Mouse (Mus musculus) midbrain, embryonic 12.5 days (tissue): Measurements from ENCODE around the gene Mllt10. TPM values are rescaled to one million over a fixed set of nuclear protein-coding genes. Genes with fewer than 3 reads are reported as not detected.

Experiments used
- ATAC-seq: fragments of 200-750 bp; cut with Nextera tagmentation; 2 replicates; pipeline ENCODE4 v1.8.0; 2017; ENCODE audit warnings: low read depth, moderate TSS enrichment, moderate library complexity; ENCODE audit not compliant: low FRiP score
- H3K27ac ChIP-seq: fragments of 300-500 bp; sonication (generic); replicated peaks from 2 replicates; pipeline ENCODE4 v1.5.1; 2016; ENCODE audit warnings: mild to moderate bottlenecking
- H3K27me3 ChIP-seq: fragments of 300-500 bp; sonication (generic); 2 replicates; pipeline ENCODE4 v1.6.1; 2016; ENCODE audit warnings: mild to moderate bottlenecking
- H3K36me3 ChIP-seq: fragments of 300-500 bp; sonication (generic); 2 replicates; pipeline ENCODE4 v1.6.1; 2016
- H3K4me1 ChIP-seq: fragments of 300-500 bp; sonication (generic); 2 replicates; pipeline ENCODE4 v1.6.1; 2016
- H3K4me2 ChIP-seq: fragments of 300-500 bp; sonication (generic); replicated peaks from 2 replicates; pipeline ENCODE4 v1.6.1; 2016; ENCODE audit warnings: mild to moderate bottlenecking, moderate library complexity
- H3K4me3 ChIP-seq: fragments of 300-500 bp; sonication (generic); 2 replicates; pipeline ENCODE4 v1.5.1; 2016; ENCODE audit warnings: mild to moderate bottlenecking
- H3K9ac ChIP-seq: fragments of 300-500 bp; sonication (generic); replicated peaks from 2 replicates; pipeline ENCODE4 v1.6.1; 2016; ENCODE audit warnings: mild to moderate bottlenecking, moderate library complexity
- H3K9me3 ChIP-seq: fragments of 300-500 bp; sonication (generic); 2 replicates; pipeline ENCODE4 v1.6.1; 2016; ENCODE audit warnings: mild to moderate bottlenecking
- WGBS: fragments of 180-500 bp; shearing (Covaris S2); methylation state at CpG from one replicate; pipeline ENCODE4 v1.1.7; 2016; 5-methylcytosine and 5-hydroxymethylcytosine counted together
- polyA plus RNA-seq: library from polyadenylated mRNA; unstranded; fragments of >200 nt; fragmentation: Nextera tagmentation; extraction: Ambion mirVana; gene quantifications from 2 replicates; pipeline ENCODE4 v1.2.1, GENCODE M21; 2016

The Mllt10 gene
- polyA plus RNA-seq, 1 experiment from 2014 or later, result 64.9 TPM

DNA sequence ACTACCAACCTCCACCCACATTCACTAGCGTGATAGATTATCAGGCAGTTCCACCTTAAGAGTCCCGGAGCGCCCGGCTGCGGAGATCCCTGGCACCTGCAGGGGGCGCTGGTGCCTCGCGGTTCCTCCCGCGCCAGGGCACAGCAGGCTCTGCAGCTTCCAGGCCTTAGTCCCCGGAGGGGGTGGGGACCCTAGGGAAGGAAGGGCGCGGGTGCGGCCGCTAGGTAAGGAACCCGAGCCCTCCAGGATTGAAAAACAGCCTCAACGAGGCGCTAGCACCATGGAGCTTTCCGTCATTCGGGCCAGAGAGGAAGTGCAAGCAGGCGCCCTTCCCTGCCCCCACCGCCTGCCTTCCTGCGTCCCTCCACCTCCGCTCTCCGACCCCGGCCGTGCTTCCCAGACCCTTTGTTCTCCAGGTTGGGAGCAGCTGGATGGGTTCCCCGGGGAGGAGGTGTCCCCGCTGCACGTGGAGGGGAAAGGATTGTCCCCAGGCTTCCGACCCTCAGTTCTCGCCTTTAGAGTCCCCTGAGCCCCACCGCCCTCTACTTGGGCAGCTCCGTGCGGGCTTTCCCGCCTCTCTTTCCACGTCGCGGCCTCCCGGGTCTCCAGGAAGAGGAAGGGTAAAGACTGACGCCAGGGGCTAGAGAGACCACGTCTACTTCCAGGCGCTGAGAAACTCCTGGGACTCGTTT is 27.4 kb upstream of the Mllt10 start:
- peak; percentile 79 for ATAC-seq
- Histone ChIP-seq H3K4me2 (peak overlapping the region; percentile 97), H3K27me3 (no peaks in the 10 kb centered on the region), H3K36me3 (no peaks in the 10 kb centered on the region), H3K9ac (peak overlapping the region; percentile 94), H3K4me1 (peaks cover 43% of the 10 kb centered on the region), H3K27ac (peak overlapping the region; percentile 99), H3K9me3 (no peaks in the 10 kb centered on the region), H3K4me3 (peak overlapping the region; percentile 65)
- under 1% methylated on average over 44 of the region's 44 CpGs for WGBS

DNA sequence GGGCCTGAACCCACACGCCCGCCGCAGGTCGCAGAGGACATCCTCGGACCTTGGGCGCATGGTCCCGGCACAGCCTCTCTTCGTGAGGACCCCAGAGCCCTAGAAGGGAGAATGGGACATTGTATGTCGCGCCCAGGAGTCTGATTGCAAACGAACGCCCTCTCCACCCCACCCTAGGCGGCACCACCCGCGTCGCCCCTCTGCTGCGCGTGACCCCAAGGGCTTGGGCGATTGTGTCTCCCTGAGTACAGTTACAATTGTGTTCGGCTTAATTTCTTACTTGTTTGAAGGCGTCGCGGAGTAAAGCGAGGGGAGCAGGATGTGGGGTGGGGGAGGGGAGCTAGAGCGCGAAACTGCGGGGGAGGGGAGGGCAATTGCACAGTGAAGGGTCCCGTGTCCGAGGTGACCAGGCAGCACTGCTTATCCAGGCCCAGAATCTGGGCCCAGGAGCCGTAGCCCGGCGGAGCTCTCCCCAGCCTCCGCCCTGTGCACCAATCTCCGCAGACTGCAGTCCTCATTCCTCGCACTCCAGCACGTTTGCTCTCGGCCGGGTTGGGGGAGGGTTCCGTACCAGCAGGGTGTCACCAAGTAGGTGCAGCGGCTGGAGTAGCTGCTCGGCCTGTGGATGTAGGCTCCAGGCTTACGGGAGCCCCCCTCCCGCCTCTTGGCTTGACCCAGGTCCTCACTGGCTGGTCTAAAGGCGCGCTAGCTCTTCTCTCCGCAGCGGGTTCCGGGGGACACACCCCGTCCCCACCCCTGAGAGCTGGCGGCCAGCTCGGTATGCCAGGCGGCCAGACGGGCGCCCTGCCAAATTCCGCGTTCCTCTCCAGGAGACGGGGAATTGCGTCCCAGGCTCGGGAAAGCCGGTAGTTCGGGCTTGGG is 26.7 kb upstream of the Mllt10 start:
- Histone ChIP-seq H3K4me1 (peaks cover 50% of the 10 kb centered on the region), H3K9ac (peak overlapping the region; percentile 94), H3K4me2 (peak overlapping the region; percentile 97), H3K27ac (peak overlapping the region; percentile 99), H3K9me3 (no peaks in the 10 kb centered on the region), H3K27me3 (no peaks in the 10 kb centered on the region), H3K36me3 (no peaks in the 10 kb centered on the region), H3K4me3 (peak overlapping the region; percentile 65)
- WGBS, result under 1% methylated on average over 59 of the region's 61 CpGs
- ATAC-seq, result peak; percentile 69

DNA sequence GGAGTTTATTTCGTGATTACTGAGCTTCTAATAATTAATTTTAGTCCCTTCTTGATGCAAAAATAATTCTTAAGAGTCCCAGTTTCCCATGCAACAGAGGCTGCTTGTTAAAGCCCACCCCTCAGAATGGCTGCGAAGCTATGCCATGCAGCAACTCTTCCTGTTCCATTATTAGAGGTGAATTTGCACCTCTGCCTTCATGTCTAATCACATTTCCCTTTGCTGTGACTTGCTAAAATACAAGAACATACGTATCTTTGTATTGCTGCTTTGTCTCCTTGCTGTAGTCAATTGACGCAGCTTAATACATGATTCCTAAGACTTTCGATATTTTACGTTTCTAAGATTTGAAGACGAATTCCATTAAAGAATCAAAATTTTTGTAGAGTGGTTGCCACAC is 25.4 kb upstream of the Mllt10 start:
- no peak for ATAC-seq

DNA sequence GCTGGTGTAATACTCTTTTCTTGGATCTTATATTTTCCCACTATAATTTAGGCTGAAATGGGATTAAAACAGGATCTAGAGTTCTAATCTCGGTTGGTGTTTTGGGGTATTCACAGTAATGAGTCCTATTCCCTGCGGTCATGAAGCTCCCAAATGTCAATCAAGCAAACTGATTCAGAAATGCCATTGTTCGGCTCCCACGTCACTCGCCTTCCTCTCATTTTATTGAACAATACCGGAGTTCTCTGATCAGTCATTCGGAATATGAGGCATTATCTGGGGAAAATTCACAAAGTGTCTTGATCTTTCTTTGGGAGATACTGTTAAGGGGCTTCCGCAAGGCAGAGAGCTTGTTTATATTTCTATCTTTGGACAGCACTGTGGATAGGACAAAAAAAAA is 24.5 kb upstream of the Mllt10 start:
- peak overlapping the region; percentile 86 for H3K4me2 ChIP-seq
- 6% methylated on average over 8 of the region's 8 CpGs for WGBS
- H3K27me3 ChIP-seq, result no peaks in the 10 kb centered on the region
- 0 out of 2 replicates have a peak overlapping the region, but pooled peaks have one; percentile 51 for H3K9ac ChIP-seq
- H3K36me3 ChIP-seq, result no peaks in the 10 kb centered on the region
- H3K9me3 ChIP-seq, result no peaks in the 10 kb centered on the region
- ATAC-seq, result no peak
- peak overlapping the region; percentile 43 for H3K4me3 ChIP-seq
- H3K4me1 ChIP-seq, result peaks cover 66% of the 10 kb centered on the region
- peak overlapping the region; percentile 86; the same call in 1 of the 2 replicates for H3K27ac ChIP-seq

More for the DNA sequence above, 25.4 kb upstream of the Mllt10 start:
- Histone ChIP-seq H3K27ac (peak overlapping the region; percentile 61; the same call in 1 of the 2 replicates), H3K4me3 (0 out of 2 replicates have a peak overlapping the region, but pooled peaks have one; percentile 1), H3K9ac (0 out of 2 replicates have a peak overlapping the region, but pooled peaks have one; percentile 16), H3K4me2 (peak overlapping the region; percentile 86), H3K4me1 (peaks cover 63% of the 10 kb centered on the region), H3K9me3 (no peaks in the 10 kb centered on the region), H3K36me3 (no peaks in the 10 kb centered on the region), H3K27me3 (no peaks in the 10 kb centered on the region)
- 18% methylated on average over 7 of the region's 7 CpGs for WGBS

DNA sequence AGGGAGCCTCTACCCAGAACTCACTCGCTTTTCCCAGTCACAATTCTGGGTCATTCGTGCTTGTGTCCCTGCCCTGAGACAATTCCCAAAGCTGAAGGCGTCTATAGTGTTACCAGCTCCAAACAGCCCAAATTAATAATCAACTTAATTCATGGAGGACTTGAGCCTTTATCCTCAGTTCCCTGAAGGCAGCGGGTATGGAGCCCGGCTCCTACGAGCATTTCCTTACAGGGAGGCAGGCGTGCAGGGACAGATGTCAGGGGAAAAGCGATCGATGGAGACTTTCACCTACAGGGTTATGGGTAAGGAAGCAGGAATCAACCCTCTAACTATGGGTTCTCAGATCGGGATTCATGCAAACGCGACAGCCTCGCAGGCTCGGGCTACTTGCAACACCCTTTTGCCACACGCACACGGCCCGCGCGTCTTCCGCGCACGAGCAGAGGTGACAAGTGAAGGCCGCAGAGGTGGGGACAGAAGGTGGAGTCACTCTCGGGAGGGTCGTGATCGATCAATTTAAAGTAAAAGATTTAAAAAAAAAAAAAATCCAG is 23.7 kb upstream of the Mllt10 start:
- peak overlapping the region; percentile 83 for H3K9ac ChIP-seq
- ATAC-seq, result no peak
- peak overlapping the region; percentile 86 for H3K4me2 ChIP-seq
- no peaks in the 10 kb centered on the region for H3K27me3 ChIP-seq
- 2% methylated on average over 26 of the region's 26 CpGs for WGBS
- no peaks in the 10 kb centered on the region for H3K36me3 ChIP-seq
- peaks cover 60% of the 10 kb centered on the region for H3K4me1 ChIP-seq
- no peaks in the 10 kb centered on the region for H3K9me3 ChIP-seq
- H3K4me3 ChIP-seq, result peak overlapping the region; percentile 43
- H3K27ac ChIP-seq, result peak overlapping the region; percentile 86

DNA sequence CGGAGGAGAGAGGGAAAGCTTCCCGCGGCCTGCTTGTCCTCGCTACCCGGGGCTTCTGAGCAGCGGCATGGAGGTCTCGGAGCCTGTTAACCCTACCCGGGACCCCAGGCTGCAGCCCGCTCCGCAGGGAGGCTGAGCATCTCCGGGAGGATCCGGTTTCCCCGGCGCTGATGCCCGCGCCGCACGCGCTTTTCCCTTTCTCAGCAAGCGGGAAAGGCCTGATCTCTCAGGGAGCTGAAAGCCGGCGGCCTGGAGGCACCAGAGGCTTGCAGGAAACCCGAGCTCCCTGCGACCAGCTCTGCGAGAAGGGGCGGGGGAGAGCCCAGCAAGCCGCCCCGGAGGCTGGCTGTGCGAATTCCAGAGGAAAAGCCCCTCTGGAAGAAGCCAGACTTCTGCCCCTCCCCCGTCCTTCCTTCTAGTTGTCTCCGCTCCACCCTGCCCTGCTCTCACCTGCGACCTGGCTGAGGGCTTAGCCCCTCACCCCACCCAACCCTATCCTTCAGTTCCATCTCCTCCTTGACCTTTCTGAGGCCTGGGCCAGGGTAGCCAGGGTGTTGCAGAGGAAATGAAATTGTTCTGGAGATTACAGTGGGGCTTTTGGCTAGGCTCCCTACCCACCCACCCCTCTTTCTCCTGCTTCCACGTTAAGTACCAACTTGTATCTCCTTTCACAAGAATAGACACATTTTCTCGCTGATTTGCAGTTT is 23.1 kb upstream of the Mllt10 start:
- Histone ChIP-seq H3K27ac (peak overlapping the region; percentile 86), H3K9me3 (no peaks in the 10 kb centered on the region), H3K4me1 (peaks cover 58% of the 10 kb centered on the region)

DNA sequence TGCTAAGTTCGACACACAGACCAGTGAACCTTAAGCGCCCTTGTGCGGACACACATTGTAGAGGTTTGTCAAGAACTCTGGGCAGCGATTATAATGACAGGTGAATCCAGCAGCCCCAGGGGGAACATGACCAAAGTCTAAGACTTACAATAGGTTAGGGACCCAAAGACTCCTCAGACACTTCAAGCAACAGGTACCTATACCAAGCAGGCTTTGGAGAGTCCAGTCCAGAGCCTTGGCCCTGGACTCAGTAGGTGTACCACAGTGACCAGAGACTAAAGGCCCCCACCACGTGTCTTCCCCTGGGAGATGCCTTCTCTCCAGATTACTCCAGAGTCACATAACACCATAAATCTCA is 22.5 kb upstream of the Mllt10 start:
- 14% methylated on average over 5 of the region's 5 CpGs for WGBS
- ATAC-seq, result no peak
- H3K27ac ChIP-seq, result peak overlapping the region; percentile 86

More for the DNA sequence above, 23.1 kb upstream of the Mllt10 start:
- Histone ChIP-seq H3K27me3 (no peaks in the 10 kb centered on the region), H3K4me2 (peak overlapping the region; percentile 86), H3K4me3 (peak overlapping the region; percentile 43), H3K36me3 (no peaks in the 10 kb centered on the region), H3K9ac (peak overlapping the region; percentile 83)
- ATAC-seq, result no peak
- under 1% methylated on average over 32 of the region's 34 CpGs for WGBS

DNA sequence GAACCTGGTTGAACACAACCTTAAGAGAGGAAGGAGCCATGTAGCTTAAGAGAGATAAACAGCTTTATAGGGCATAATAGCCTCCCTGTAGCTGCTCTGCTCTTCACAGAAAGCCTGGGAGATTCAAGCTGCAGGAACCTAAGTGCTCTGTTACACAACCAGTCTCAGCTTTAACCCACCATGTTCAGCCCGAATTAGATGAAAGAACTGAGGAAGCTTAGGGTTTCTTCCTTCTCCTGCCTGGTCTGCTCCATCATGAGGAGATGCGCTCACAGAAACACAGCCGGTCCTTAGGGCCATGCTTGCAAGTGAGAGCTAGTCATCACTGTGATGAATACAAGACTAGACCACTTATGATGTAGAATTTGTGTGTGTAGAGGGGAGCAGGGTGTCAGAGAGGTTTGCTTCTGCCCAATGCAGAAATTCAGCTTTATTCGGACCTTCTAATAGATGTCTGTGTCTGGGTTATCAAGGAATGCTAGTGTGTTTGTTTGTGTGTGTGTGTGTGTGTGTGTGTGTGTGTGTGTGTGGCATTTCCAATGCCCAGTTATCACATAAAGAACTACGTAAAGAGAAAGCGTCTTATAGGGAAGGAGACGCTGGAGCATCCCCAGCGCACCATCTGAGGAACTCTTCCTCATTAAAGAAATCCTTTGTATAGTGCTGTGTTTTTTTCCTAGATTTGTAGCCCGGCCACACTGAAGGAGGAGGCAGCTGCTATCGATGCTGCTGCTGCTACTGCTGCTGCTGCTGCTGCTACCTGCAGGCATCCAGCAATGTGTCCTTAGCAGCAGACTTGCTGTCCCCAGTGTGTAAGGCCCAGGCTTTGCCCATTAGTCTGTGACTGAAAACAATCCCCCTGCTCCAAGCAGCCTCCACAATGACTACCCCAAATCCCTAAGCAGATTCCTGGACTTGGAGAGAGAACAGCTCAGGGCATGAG is 21.6 kb upstream of the Mllt10 start:
- Histone ChIP-seq H3K4me1 (peaks cover 70% of the 10 kb centered on the region), H3K9ac (peak overlapping the region; percentile 83), H3K4me3 (peak overlapping the region; percentile 4; the same call in 1 of the 2 replicates), H3K27me3 (no peaks in the 10 kb centered on the region), H3K9me3 (no peaks in the 10 kb centered on the region), H3K4me2 (peak overlapping the region; percentile 86), H3K36me3 (no peaks in the 10 kb centered on the region), H3K27ac (peak overlapping the region; percentile 86)
- peak; percentile 17; the same call in 1 of the 2 replicates for ATAC-seq
- 13% methylated on average over 10 of the region's 10 CpGs for WGBS

More for the DNA sequence above, 22.5 kb upstream of the Mllt10 start:
- peak overlapping the region; percentile 86 for H3K4me2 ChIP-seq
- H3K9ac ChIP-seq, result peak overlapping the region; percentile 83
- no peaks in the 10 kb centered on the region for H3K27me3 ChIP-seq
- H3K4me1 ChIP-seq, result peaks cover 61% of the 10 kb centered on the region
- H3K4me3 ChIP-seq, result peak overlapping the region; percentile 43; the same call in 1 of the 2 replicates
- H3K36me3 ChIP-seq, result no peaks in the 10 kb centered on the region
- no peaks in the 10 kb centered on the region for H3K9me3 ChIP-seq

DNA sequence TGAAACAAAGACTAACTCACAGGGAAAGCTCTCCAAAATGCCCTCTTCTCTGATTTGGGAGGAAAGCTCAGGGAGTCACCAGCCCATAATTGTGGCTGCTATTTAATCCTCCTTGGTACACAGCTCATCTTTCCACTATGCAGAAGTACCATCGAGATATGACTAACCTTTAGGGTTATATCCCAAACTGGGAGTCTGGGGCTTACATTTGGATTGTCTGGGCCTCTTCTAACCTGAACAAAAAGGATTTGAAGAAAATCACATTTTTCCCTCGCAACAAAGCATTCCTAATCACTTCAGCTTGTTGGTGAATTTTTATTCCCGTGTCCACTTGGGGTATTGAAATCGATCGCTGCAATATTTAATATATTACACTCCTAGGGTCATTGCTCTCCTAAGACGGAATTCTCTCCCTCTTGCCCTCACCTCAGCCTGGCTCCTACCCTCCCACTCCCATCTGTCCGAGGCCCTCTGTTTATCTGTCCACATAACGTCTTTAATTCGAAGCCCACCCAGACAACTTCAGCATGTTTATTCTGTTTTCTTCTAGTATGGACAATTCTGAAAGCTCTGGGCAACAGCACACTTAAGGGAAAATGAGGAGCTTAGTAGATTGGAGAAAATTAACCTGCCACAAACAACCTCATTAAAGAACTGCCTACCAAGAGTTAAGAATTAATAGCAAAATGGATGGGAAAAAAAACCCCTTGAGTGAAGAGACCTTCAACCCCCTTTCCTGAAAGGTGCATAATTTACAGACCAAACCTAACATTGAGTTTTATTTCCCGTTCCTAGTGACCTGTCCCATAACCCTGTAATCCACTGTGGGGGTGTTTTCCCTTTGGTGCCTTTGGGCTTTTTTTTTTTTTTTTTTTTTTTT is 20.4 kb upstream of the Mllt10 start:
- peak overlapping the region; percentile 86 for H3K4me2 ChIP-seq
- WGBS, result 12% methylated on average over 10 of the region's 10 CpGs
- H3K9ac ChIP-seq, result peak overlapping the region; percentile 83; the same call in 1 of the 2 replicates
- peaks cover 81% of the 10 kb centered on the region for H3K4me1 ChIP-seq
- H3K9me3 ChIP-seq, result no peaks in the 10 kb centered on the region
- H3K27me3 ChIP-seq, result no peaks in the 10 kb centered on the region
- H3K36me3 ChIP-seq, result no peaks in the 10 kb centered on the region
- H3K27ac ChIP-seq, result peak overlapping the region; percentile 86
- no peak for ATAC-seq
- H3K4me3 ChIP-seq, result no peak overlapping the region

DNA sequence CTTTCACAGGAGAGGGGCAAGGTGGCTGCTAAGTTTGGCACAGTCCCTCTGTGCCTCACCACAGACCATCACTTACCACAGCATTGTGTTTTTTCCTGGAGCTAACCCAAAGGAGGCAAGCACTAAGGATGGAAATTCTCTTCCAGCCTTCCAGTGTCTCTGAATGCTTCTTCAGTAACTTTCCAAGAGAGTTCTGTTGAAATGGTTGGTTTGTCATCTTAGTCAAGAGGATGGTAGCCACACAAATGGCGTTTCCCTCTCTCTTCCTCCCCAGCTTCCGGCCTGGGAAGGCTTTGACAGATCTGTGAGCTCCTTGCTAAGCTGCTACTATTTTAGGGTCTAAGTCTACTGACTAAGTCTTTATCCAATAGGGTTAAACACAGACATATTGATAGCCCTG is 17.5 kb upstream of the Mllt10 start, which contains the start of gene A930004D18Rik:
Gene A930004D18Rik, minus strand, starts transcription at position 247 of the 400 bp plus-strand sequence.
- no peaks in the 10 kb centered on the region for H3K27me3 ChIP-seq
- H3K9ac ChIP-seq, result peak within 1 kb of the TSS; percentile 91; the same call in 1 of the 2 replicates
- peak within 1 kb of the TSS; percentile 99 for H3K4me3 ChIP-seq
- H3K36me3 ChIP-seq, result no peaks in the 10 kb centered on the region
- H3K4me1 ChIP-seq, result peaks cover 88% of the 10 kb centered on the region
- ATAC-seq, result no peak
- peak within 1 kb of the TSS; percentile 70 for H3K4me2 ChIP-seq
- 40% methylated on average over 2 of the region's 2 CpGs for WGBS
- H3K9me3 ChIP-seq, result no peaks in the 10 kb centered on the region
- peak within 1 kb of the TSS; percentile 96; the same call in 1 of the 2 replicates for H3K27ac ChIP-seq
